Mouse (Mus musculus) left cerebral cortex, postnatal 36 days (tissue): Measurements from ENCODE around the gene Acot7. TPM values are rescaled to one million over a fixed set of nuclear protein-coding genes. Genes with fewer than 3 reads are reported as not detected.
A peak's percentile ranks its signal among the peaks of the same experiment; 100 is the strongest.

Experiments used
- DNase-seq, 2 experiments: peaks; one replicate each; pipeline ENCODE4 v3.0.0; 2021 to 2022; ENCODE audit warnings: low spot score in 2 of 2, mixed read lengths in 1 of 2
- intact Hi-C: fragments of 180-260 bp; cut with DNase I; formaldehyde crosslinking; loops from one replicate; pipeline ENCODE4 v1.15.1; 2025
- total RNA-seq, 2 experiments: library from RNA; stranded (reverse); gene quantifications; 2 replicates each; pipeline ENCODE4 v1.2.3; 2021

Gene Acot7
- total RNA-seq, 2 experiments from 2014 or later: 295 to 323 TPM

- no peak for DNase-seq
- intact Hi-C loops: loop anchor here (5.0 kb wide), 1 partner anchor 305 kb away; no protein-coding TSS in a partner anchor
Measured at GRCm38 (mm10) chr4:152177174-152177536, 779 bp upstream of the Acot7 start.

- intact Hi-C loops: loop anchor here (5.0 kb wide), 1 partner anchor 304 kb away; no protein-coding TSS in a partner anchor
- DNase-seq: peak; percentile 44 to 59
Measured at GRCm38 (mm10) chr4:152178344-152178864, 470 bp downstream of the Acot7 start.

- DNase-seq: no peak
- intact Hi-C loops: loop anchor here (5.0 kb wide), 1 partner anchor 303 kb away; no protein-coding TSS in a partner anchor
Measured at GRCm38 (mm10) chr4:152178916-152179705, 1.2 kb downstream of the Acot7 start.

GRCm38 (mm10) chr4:152179946-152180660 is 2.2 kb downstream of the Acot7 start:
- intact Hi-C loops: loop anchor here (5.0 kb wide), 1 partner anchor 302 kb away; no protein-coding TSS in a partner anchor
- DNase-seq: no peak

GRCm38 (mm10) chr4:152182205-152182604 is 4.3 kb downstream of the Acot7 start:
- DNase-seq: no peak
- intact Hi-C loops: no loop called here

GRCm38 (mm10) chr4:152184353-152185035 is 6.6 kb downstream of the Acot7 start:
- intact Hi-C loops: no loop called here
- DNase-seq: no peak

- intact Hi-C loops: no loop called here
- no peak for DNase-seq
Measured at GRCm38 (mm10) chr4:152185137-152185509, 7.2 kb downstream of the Acot7 start.

- intact Hi-C loops: no loop called here
- no peak for DNase-seq
Measured at GRCm38 (mm10) chr4:152185510-152186204, 7.7 kb downstream of the Acot7 start.

- intact Hi-C loops: no loop called here
- no peak for DNase-seq
Measured at GRCm38 (mm10) chr4:152186205-152187082, 8.5 kb downstream of the Acot7 start.

- no peak for DNase-seq
- intact Hi-C loops: no loop called here
Measured at GRCm38 (mm10) chr4:152187142-152187541, 9.2 kb downstream of the Acot7 start.

- intact Hi-C loops: no loop called here
- no peak for DNase-seq
Measured at GRCm38 (mm10) chr4:152188651-152189050, 10.7 kb downstream of the Acot7 start.

- no peak for DNase-seq
- intact Hi-C loops: no loop called here
Measured at GRCm38 (mm10) chr4:152189071-152189470, 11.1 kb downstream of the Acot7 start.

GRCm38 (mm10) chr4:152189691-152190090 is 11.8 kb downstream of the Acot7 start:
- intact Hi-C loops: no loop called here
- no peak for DNase-seq

- no peak for DNase-seq
Measured at GRCm38 (mm10) chr4:152190096-152190653, 12.2 kb downstream of the Acot7 start.

GRCm38 (mm10) chr4:152190701-152191100 is 12.8 kb downstream of the Acot7 start:
- intact Hi-C loops: no loop called here
- DNase-seq: no peak

More at GRCm38 (mm10) chr4:152190096-152190653, 12.2 kb downstream of the Acot7 start:
- intact Hi-C loops: no loop called here

GRCm38 (mm10) chr4:152192569-152192968 is 14.6 kb downstream of the Acot7 start:
- intact Hi-C loops: no loop called here

GRCm38 (mm10) chr4:152194476-152195175 is 16.7 kb downstream of the Acot7 start:
- no peak for DNase-seq
- intact Hi-C loops: no loop called here

More at GRCm38 (mm10) chr4:152192569-152192968, 14.6 kb downstream of the Acot7 start:
- DNase-seq: no peak
